Comparison of ENCODE assay signal across 8 mouse cellular contexts in the genomic region with DNA sequence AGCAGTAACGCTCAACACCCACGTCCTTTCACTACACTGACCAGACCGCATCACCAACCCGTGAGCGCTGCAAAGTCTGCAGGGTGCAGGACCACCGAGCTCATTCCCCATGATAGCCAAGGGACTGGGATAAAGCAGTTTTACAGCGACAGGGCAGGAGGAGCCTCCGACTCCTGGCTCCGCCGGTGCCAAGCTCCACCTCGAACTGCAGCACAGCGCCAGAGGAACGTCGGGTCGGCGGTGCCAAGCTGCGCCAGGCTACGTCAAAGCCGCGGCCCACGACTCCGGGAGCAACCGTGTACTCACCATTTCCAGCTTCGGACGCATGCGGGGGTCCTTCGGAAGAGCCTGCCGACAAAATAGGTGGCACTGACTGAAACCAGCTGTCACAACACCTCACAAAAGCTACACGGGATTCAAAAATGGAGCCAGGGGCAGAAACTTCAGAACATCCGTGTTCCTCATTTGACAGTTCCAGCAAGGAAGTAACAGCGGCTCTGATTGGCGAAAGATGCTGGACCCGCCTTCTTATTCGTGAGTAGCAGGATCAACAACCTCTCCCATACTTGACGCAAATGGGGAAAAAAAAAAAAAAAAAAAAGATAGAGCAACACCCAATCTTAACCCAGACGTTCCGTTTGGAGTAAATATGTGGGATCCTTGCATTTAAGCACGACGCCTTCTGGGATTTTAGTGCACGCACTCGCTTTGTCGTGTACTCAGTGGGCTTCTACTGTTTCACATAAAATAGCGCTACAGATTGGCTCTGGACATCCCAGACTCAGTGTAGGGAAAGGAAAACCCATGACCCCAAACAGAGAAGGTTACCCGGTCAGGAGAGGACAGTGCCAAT. TPM values are rescaled to one million over a fixed set of nuclear protein-coding genes. Genes with fewer than 3 reads are reported as not detected.
A peak's percentile ranks its signal among the peaks of the same experiment; 100 is the strongest.
DNase-seq lines count a peak whose midpoint lies in the region; ATAC-seq lines count a peak whose summit lies in the region.

Zfp101 (minus strand) TSS at position 460 of the 853 bp plus-strand sequence.

- under 1% methylated on average over 44 of the region's 44 CpGs for WGBS in forebrain, embryonic 14.5 days
- WGBS in neural tube, embryonic 15.5 days: under 1% methylated on average over 44 of the region's 44 CpGs

- peak within 1 kb of the TSS; percentile 75 for H3K9ac ChIP-seq in forebrain, embryonic 14.5 days (ENCODE audit: low read length)
- H3K9ac ChIP-seq in neural tube, embryonic 15.5 days (replicated peaks): peak within 1 kb of the TSS; percentile 70

- H3K4me2 ChIP-seq in forebrain, embryonic 14.5 days (ENCODE audit: low read length): peak within 1 kb of the TSS; percentile 61
- H3K4me2 ChIP-seq in neural tube, embryonic 15.5 days: peak within 1 kb of the TSS; percentile 68

- DNase-seq in ES-CJ7 (ENCODE audit: low read depth, low spot score): peak; percentile 95
- DNase-seq in cerebellum, adult 11 months: peak; percentile 85
- peak; percentile 98 for DNase-seq in forebrain, embryonic 14.5 days (ENCODE audit: low spot score)
- peak; percentile 81 to 90 for DNase-seq in heart, postnatal 14 days
- peak; percentile 94 for DNase-seq in layer of hippocampus, adult 11-12 months (ENCODE audit: low spot score)
- peak; percentile 93 to 95 for DNase-seq in lung, adult 18-20 months
- peak; percentile 87 for DNase-seq in testis, postnatal 14 days (ENCODE audit: low spot score)

- no peaks in the 10 kb centered on the region for H3K36me3 ChIP-seq in forebrain, embryonic 14.5 days (ENCODE audit: control insufficient read depth, insufficient read depth, low read length)
- no peaks in the 10 kb centered on the region for H3K36me3 ChIP-seq in neural tube, embryonic 15.5 days

- H3K9me3 ChIP-seq in forebrain, embryonic 14.5 days (replicated peaks; ENCODE audit: control insufficient read depth, low read length): no peaks in the 10 kb centered on the region
- H3K9me3 ChIP-seq in neural tube, embryonic 15.5 days (replicated peaks): no peaks in the 10 kb centered on the region

- H3K27ac ChIP-seq in forebrain, embryonic 14.5 days (ENCODE audit: low read depth, low read length): peak within 1 kb of the TSS; percentile 76
- peak within 1 kb of the TSS; percentile 83 for H3K27ac ChIP-seq in neural tube, embryonic 15.5 days (replicated peaks)

- intact Hi-C loops in heart, postnatal 14 days (cut with DNase I): loop anchor here (5.0 kb wide), 2 partner anchors 37 to 302 kb away; partner anchors contain the start of gene Zfp81

- peaks cover 10% of the 10 kb centered on the region for H3K4me1 ChIP-seq in forebrain, embryonic 14.5 days (ENCODE audit: control insufficient read depth, insufficient read depth, low read length)
- peaks cover 13% of the 10 kb centered on the region for H3K4me1 ChIP-seq in neural tube, embryonic 15.5 days

- H3K27me3 ChIP-seq in forebrain, embryonic 14.5 days (replicated peaks; ENCODE audit: control insufficient read depth, insufficient read depth, low read length): no peaks in the 10 kb centered on the region
- H3K27me3 ChIP-seq in neural tube, embryonic 15.5 days (replicated peaks): no peaks in the 10 kb centered on the region

- peak; percentile 99 for ATAC-seq in forebrain, embryonic 14.5 days
- peak; percentile 99 for ATAC-seq in neural tube, embryonic 15.5 days (ENCODE audit: low FRiP score)

- peak within 1 kb of the TSS; percentile 72 for H3K4me3 ChIP-seq in forebrain, embryonic 14.5 days (ENCODE audit: low read depth, low read length)
- H3K4me3 ChIP-seq in neural tube, embryonic 15.5 days (replicated peaks): peak within 1 kb of the TSS; percentile 91

RNA-seq across cellular contexts. Expression of gene Zfp101, which starts in this region (rescaled TPM):
- polyA plus RNA-seq in forebrain, embryonic 14.5 days (2014; fragmentation: Nextera tagmentation; extraction: Ambion mirVana): 21.1 and 23.3 TPM in 2 replicates
- 1 to 10 TPM; 4.6 to 4.9 TPM for total RNA-seq in heart, postnatal 14 days (2021)
- polyA plus RNA-seq in neural tube, embryonic 15.5 days (2015; fragmentation: Nextera tagmentation; extraction: Ambion mirVana): 11.1 and 13.6 TPM in 2 replicates

Comparison
In these comparisons a context has a peak if more than half of its experiments do, and no peak if none do; other contexts are left out.
1. Peak in every context shown above with its lines: DNase-seq, ATAC-seq, H3K4me3 ChIP-seq and H3K27ac ChIP-seq.